Mouse (Mus musculus): ENCODE results near the gene Arhgap45.

DNA sequence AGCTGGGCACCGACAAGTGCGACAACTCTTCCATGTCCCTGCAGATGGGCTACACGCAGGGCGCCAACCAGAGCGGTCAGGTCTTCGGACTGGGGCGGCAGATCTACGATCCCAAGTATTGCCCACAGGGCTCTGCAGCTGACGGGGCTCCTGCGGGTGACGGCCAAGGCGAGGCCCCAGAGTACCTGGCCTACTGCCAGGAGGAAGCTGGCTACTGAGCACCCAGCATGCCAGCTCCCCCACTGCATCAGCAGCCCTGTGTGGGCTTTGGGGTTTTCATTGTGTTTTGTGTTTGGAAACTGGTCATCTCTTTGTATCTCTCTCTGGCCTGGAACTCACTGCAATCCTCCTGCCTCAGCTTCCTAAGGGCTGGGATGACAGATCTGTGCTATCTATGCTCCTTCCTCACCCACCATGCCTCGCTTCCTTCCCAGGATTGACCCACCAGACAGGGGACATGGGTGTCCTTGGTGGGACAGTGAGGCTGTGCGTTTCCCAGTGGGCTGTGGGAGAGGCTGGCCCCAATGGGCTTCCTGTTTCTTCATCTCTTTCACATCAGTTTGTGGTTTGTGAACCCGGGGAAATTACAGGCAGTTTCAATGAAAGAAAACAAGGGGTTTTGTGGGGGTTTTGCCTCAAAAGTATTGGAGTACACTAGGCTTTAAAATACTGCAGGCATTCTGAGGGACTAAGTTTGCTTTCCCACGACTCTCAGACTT is 21.9 kb upstream of the Arhgap45 start:
- no peak for TF ChIP-seq POLR2A (IDR thresholded peaks at IDR 0.05; ENCODE audit: insufficient read depth, low read depth, low read length)
- TF ChIP-seq CTCF (IDR thresholded peaks at IDR 0.05): no peak
- no peak for TF ChIP-seq EP300 (IDR thresholded peaks at IDR 0.05; ENCODE audit: insufficient read depth, low read depth, low read length)

All from heart, adult 2 months (tissue).